Mouse (Mus musculus): ENCODE measurements around the gene Psmb3. TPM values are rescaled to one million over a fixed set of nuclear protein-coding genes. Genes with fewer than 3 reads are reported as not detected.

The Psmb3 gene
- polyA plus RNA-seq, 1 experiment from 2014 or later = 473 TPM

DNA sequence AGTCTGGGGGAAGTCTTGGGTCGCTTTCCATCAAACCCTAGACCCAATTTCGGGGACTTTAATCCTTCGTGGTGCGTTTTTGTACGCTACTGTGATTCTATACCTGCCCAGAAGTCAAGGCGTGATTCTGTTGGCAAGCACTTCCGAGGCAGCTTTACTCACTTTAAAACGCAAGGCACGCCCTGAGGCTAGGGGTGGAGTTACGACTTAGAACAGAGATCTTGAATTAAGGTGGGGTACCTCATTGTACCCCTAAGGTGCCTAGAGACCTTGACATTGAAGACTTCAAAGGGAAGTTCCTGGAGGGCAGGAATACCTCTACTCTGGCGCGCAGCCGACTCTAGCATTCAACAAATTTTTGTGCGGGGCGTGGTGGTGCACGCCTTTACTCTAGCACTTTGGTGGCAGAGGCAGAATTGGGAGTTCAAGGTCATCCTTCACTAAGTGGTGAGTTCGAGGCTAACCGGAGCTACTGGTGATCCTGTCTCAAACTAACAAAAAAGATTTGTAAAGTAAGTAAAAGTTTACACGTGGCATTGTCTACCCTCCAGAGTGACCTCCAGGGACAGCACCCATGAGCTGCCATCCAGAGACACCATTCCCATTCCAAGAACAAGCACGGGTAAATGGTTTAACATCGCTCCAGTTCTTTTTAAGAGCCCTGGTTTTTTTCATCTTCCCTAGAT is 40.8 kb upstream of the Psmb3 start:
- Histone ChIP-seq H3K9me3 (no peaks in the 10 kb centered on the region), H3K27ac (replicated peaks) (peak overlapping the region; percentile 88; the same call in 1 of the 2 replicates), H3K4me2 (peak overlapping the region; percentile 83), H3K27me3 (peaks cover 21% of the 10 kb centered on the region), H3K9ac (peak overlapping the region; percentile 93), H3K4me1 (replicated peaks) (peaks cover 56% of the 10 kb centered on the region), H3K36me3 (peaks cover 22% of the 10 kb centered on the region), H3K4me3 (peak overlapping the region; percentile 92)
- no peak for ATAC-seq (ENCODE audit: low read depth)
- WGBS = 2% methylated on average over 21 of the region's 21 CpGs

DNA sequence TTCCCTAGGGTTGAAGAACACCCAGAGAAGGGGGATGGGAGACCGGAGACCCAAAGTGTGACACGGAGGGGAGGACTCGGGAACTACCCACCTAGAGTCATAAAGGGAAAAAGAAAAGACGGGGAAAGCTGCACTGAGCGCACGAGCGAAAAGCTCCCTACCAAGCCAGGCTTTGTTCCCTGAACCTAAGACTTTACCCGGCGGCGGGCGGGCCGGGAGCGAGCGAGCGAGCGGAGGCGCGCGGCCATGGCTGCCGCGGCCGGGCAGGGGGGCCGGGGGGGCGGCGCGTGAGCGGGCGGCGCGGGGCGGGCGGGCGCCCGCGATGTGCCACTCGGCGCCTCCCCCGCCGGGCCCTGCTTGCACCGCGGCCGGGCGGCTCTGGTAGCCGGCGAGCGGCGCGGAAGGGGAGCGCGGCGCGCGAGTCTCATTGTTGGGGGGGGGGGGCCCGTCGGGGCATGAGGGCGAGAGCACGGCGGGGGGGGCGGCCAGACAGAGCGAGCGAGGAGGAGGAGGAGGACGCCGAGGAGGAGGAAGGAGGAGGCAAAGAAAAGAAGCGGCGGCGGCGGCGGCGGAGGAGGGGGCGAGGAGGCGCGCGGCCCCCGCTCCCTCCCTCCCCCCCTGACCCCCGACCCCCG is 40.2 kb upstream of the Psmb3 start, which contains the start of gene Mllt6:
Gene Mllt6 (plus strand): TSS at position 522 of the 635 bp plus-strand sequence.
- ATAC-seq (ENCODE audit: low read depth) = peak; percentile 70
- Histone ChIP-seq H3K4me3 (peak within 1 kb of the TSS; percentile 92), H3K4me1 (replicated peaks) (peaks cover 56% of the 10 kb centered on the region), H3K36me3 (peaks cover 28% of the 10 kb centered on the region), H3K27ac (replicated peaks) (peak within 1 kb of the TSS; percentile 88), H3K9me3 (no peaks in the 10 kb centered on the region), H3K27me3 (peaks cover 21% of the 10 kb centered on the region), H3K4me2 (peak within 1 kb of the TSS; percentile 83), H3K9ac (peak within 1 kb of the TSS; percentile 93)
- under 1% methylated on average over 44 of the region's 76 CpGs for WGBS

DNA sequence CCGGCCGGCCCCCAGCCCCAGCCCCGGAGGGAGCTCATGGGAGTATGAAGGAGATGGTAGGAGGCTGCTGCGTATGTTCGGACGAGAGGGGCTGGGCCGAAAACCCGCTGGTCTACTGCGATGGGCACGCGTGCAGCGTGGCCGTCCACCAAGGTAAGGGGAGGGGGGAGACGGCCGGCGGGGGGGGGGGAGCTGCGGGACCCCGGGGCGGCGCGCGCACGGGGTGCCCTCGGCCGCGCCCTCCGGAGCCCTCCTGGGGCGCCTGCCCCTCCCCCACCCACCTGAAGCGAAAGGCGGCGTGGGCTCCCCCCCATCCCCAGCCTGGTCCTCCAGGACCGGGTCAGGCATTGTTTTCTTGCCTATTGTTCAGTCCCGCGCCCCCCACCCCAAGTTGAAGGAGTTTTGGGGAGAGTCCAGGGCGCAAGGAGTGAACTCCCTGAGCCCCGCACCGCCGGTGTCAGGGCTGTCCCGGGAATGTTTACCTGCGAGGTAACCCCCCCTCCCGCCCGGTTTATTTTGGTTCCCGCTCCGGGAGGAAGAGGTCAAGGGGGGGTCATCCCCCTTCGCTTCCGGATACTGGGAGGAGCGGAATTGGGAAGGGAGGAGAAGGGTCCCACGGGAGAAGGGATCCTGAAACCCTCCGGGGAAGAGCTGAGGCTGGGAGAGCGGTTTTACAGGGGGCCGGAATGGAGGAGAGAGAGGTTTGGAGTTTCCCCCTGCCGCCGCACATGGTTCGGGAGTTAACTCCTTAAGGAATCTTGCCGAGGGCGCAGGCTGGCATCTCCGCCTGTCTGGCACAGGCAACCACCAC is 39.5 kb upstream of the Psmb3 start:
- Histone ChIP-seq H3K9ac (peak overlapping the region; percentile 93), H3K4me1 (replicated peaks) (peaks cover 61% of the 10 kb centered on the region), H3K36me3 (peaks cover 36% of the 10 kb centered on the region), H3K27me3 (peaks cover 21% of the 10 kb centered on the region), H3K27ac (replicated peaks) (peak overlapping the region; percentile 88), H3K4me3 (peak overlapping the region; percentile 92), H3K9me3 (no peaks in the 10 kb centered on the region), H3K4me2 (peak overlapping the region; percentile 83)
- under 1% methylated on average over 27 of the region's 57 CpGs for WGBS
- ATAC-seq (ENCODE audit: low read depth) = peak; percentile 55; the same call in 1 of the 2 replicates

DNA sequence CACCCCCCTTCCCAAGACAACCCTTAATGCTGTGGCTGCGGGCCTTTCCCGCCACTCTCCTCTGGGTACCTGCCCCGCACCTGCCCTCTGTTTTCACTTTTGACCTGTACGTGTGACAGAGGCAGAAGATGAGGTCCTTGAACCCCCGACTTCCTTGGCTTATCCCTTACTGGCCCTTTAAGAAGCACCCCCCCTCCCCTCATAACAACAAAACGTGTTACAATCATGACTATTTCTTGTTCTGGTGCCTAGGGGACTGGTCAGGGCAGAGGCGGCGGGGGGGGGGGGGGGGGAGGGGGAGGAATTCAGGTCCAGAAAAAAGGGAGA is 38.9 kb upstream of the Psmb3 start:
- peaks cover 41% of the 10 kb centered on the region for H3K36me3 ChIP-seq
- H3K27me3 ChIP-seq = peaks cover 21% of the 10 kb centered on the region
- peak overlapping the region; percentile 92 for H3K4me3 ChIP-seq
- peak overlapping the region; percentile 88; the same call in 1 of the 2 replicates for H3K27ac ChIP-seq (replicated peaks)
- 1% methylated on average over 7 of the region's 8 CpGs for WGBS
- peak overlapping the region; percentile 93 for H3K9ac ChIP-seq
- peak overlapping the region; percentile 83 for H3K4me2 ChIP-seq
- H3K4me1 ChIP-seq (replicated peaks) = peaks cover 61% of the 10 kb centered on the region
- ATAC-seq (ENCODE audit: low read depth) = no peak
- H3K9me3 ChIP-seq = no peaks in the 10 kb centered on the region

DNA sequence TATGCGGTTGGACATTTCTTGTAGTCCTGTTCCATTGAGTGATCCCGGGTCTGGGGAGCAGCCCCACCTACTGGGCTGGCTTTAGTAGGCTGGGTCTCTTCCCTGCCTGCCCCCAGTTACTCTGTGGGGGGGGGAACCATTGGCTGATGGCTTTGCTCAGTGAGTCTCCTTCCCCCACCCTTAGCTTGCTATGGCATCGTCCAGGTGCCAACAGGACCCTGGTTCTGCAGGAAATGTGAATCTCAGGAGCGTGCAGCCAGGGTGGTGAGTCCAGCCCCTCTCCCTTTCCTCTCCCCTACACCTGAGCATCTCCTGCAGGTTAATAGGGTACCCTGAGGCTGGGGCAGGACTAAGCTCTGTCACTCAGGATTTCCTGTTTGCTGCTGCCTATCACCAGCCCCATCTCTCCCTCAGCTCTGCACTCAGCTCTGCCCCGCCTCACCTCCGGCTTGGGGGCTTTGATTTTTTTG is 38.4 kb upstream of the Psmb3 start:
- 36% methylated on average over 6 of the region's 6 CpGs for WGBS
- Histone ChIP-seq H3K36me3 (peaks cover 46% of the 10 kb centered on the region), H3K4me2 (peak overlapping the region; percentile 83), H3K4me3 (peak overlapping the region; percentile 92), H3K27me3 (peaks cover 21% of the 10 kb centered on the region), H3K27ac (replicated peaks) (no peak overlapping the region), H3K4me1 (replicated peaks) (peaks cover 61% of the 10 kb centered on the region), H3K9ac (peak overlapping the region; percentile 93), H3K9me3 (no peaks in the 10 kb centered on the region)
- no peak for ATAC-seq (ENCODE audit: low read depth)

DNA sequence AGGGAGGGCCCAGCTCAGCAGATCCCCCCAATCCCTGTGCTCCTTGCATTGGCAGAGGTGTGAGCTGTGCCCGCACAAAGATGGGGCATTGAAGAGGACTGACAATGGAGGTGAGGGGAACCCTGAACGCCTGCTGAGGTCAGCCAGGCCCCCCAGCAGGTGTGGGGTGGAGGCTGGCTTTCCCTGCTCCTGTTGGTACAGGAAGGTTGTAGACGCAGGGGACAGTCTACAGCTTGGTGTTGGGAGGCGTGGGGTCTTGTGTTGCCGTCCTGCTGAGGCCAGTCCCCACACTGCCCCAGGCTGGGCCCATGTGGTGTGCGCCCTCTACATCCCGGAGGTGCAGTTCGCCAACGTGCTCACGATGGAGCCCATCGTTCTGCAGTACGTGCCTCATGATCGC is 37.8 kb upstream of the Psmb3 start:
- Histone ChIP-seq H3K27me3 (peaks cover 21% of the 10 kb centered on the region), H3K9me3 (no peaks in the 10 kb centered on the region), H3K4me3 (peak overlapping the region; percentile 92; the same call in 1 of the 2 replicates), H3K9ac (no peak overlapping the region), H3K4me1 (replicated peaks) (peaks cover 64% of the 10 kb centered on the region), H3K4me2 (peak overlapping the region; percentile 83), H3K27ac (replicated peaks) (no peak overlapping the region), H3K36me3 (peaks cover 53% of the 10 kb centered on the region)
- 88% methylated on average over 13 of the region's 13 CpGs for WGBS
- ATAC-seq (ENCODE audit: low read depth) = no peak

DNA sequence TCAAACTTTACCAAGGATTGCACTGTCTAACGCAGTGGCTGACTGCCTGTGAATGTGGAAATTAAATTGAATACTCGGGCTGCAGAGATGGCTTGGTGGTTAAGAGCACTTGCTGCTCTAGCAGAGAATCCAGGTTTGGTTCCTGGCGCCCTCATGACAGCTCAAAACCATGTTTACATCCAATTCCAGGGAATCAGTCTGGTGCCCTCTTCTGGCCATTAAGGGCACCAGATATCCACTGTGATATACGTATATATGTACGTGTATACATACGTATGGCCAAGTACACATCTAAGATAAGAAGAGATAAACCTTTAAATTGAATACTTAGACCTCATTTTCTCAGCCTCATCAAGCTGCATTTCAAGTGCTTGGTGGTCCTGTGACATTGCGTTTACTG is 37.0 kb upstream of the Psmb3 start:
- Histone ChIP-seq H3K4me3 (no peak overlapping the region), H3K27me3 (peaks cover 14% of the 10 kb centered on the region), H3K36me3 (peaks cover 60% of the 10 kb centered on the region), H3K9ac (no peak overlapping the region), H3K27ac (replicated peaks) (no peak overlapping the region), H3K9me3 (no peaks in the 10 kb centered on the region), H3K4me2 (no peak overlapping the region), H3K4me1 (replicated peaks) (peaks cover 56% of the 10 kb centered on the region)
- WGBS = 90% methylated on average over 7 of the region's 7 CpGs
- no peak for ATAC-seq (ENCODE audit: low read depth)

DNA sequence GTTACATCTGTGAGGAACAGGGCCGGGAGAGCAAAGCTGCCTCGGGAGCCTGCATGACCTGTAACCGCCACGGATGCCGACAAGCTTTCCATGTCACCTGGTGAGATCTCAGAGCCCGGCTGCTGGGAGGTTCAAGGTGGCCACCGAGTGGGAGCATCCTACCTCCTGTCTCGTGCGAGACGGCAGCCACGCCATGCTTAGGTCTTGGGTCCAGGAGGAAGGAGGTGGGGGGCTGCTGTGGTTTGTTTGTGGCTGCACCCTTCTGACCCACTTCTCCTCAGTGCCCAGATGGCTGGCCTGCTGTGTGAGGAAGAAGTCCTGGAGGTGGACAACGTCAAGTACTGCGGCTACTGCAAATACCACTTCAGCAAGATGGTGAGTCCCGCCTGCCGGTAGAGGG is 36.4 kb upstream of the Psmb3 start:
- no peak overlapping the region for H3K4me3 ChIP-seq
- H3K36me3 ChIP-seq = peaks cover 66% of the 10 kb centered on the region
- no peak overlapping the region for H3K9ac ChIP-seq
- no peak overlapping the region for H3K27ac ChIP-seq (replicated peaks)
- ATAC-seq (ENCODE audit: low read depth) = no peak
- 91% methylated on average over 15 of the region's 15 CpGs for WGBS
- H3K9me3 ChIP-seq = no peaks in the 10 kb centered on the region
- H3K4me1 ChIP-seq (replicated peaks) = peaks cover 50% of the 10 kb centered on the region
- peaks cover 8% of the 10 kb centered on the region for H3K27me3 ChIP-seq
- H3K4me2 ChIP-seq = no peak overlapping the region

DNA sequence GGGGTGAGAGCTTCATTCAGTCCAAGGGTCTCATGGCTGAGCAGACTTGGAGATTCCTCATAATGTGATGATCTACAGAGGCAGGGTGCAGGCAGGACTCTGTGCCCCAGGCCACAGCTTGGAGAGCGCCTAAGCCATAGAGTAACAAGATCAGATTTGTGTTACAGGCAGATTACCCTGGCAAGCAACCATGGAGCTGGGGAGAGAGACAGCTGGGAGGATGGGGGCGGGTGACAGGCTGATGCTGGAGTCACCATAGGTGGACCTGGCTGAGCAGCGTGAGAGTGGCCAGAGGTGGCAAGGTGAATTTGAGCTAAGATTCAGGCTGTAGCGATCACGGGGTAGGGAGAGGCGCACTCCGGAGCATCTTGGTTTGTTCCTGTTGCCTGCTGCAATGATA is 35.0 kb upstream of the Psmb3 start:
- Histone ChIP-seq H3K9ac (no peak overlapping the region), H3K4me2 (no peak overlapping the region), H3K4me1 (replicated peaks) (peaks cover 40% of the 10 kb centered on the region), H3K36me3 (peaks cover 80% of the 10 kb centered on the region), H3K4me3 (no peak overlapping the region), H3K27me3 (no peaks in the 10 kb centered on the region), H3K27ac (replicated peaks) (no peak overlapping the region), H3K9me3 (no peaks in the 10 kb centered on the region)
- no peak for ATAC-seq (ENCODE audit: low read depth)
- 92% methylated on average over 7 of the region's 7 CpGs for WGBS

DNA sequence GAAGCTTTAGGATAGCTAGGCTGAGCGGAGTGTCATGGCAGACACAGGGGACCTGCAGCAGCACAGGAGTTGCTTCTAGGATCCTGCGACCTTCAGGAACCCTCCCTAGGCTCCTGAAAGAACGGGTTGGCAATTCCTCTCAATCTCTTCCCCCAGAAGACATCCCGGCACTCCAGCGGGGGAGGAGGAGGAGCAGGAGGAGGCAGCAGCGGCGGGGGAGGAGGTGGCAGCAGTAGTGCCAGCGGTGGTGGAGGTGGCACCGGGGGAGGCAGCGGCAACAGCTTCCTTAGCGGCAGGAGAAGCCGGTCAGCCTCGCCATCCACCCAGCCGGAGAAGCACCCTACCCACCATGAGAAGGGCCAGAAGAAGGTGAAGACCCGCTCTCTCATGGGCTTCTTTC is 33.9 kb upstream of the Psmb3 start:
- no peak for ATAC-seq (ENCODE audit: low read depth)
- Histone ChIP-seq H3K9ac (no peak overlapping the region), H3K4me1 (replicated peaks) (peaks cover 37% of the 10 kb centered on the region), H3K27me3 (no peaks in the 10 kb centered on the region), H3K9me3 (no peaks in the 10 kb centered on the region), H3K4me3 (no peak overlapping the region), H3K36me3 (peaks cover 91% of the 10 kb centered on the region), H3K4me2 (no peak overlapping the region), H3K27ac (replicated peaks) (no peak overlapping the region)
- 67% methylated on average over 15 of the region's 15 CpGs for WGBS

DNA sequence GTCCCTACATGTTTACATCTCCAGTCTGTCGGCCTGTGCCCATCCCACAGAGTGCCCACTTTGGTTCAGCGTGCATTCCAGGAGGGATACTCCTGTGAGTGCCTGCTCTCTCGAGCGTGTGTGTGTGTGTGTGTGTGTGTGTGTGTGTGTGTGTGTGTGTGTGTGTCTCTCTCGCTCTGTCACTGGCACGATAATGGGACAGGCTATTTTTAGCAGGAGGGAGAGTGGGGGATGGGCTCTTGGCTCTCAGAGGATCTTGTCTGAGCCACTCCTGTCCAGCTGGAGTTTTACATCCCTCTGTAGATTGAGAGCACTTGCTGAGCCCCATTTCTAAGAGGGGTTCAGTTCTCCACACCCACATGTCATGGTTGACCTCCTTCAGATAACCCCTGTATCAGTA is 33.4 kb upstream of the Psmb3 start:
- whole genome bisulfite sequencing = 52% methylated on average over 5 of the region's 6 CpGs
- Histone ChIP-seq H3K4me1 (replicated peaks) (peaks cover 31% of the 10 kb centered on the region), H3K36me3 (peaks cover 97% of the 10 kb centered on the region), H3K27ac (replicated peaks) (no peak overlapping the region), H3K9me3 (no peaks in the 10 kb centered on the region), H3K27me3 (no peaks in the 10 kb centered on the region), H3K9ac (no peak overlapping the region), H3K4me2 (no peak overlapping the region), H3K4me3 (no peak overlapping the region)
- no peak for ATAC-seq (ENCODE audit: low read depth)

All from neural tube, embryonic 13.5 days (tissue).